Mouse (Mus musculus) urinary bladder, adult 2 months (tissue): Measurements from ENCODE around the gene Tfr2. TPM values are rescaled to one million over a fixed set of nuclear protein-coding genes. Genes with fewer than 3 reads are reported as not detected.
"Not testable (repeated sequence)": the region's sequence is repeated elsewhere in the genome, so short reads cannot be mapped to it uniquely, and the experiment has no call there.

Experiments
- DNase-seq: peaks from one replicate; pipeline ENCODE4 v3.0.0; 2022; ENCODE audit warnings: low spot score
- polyA plus RNA-seq: library from polyadenylated mRNA; depleted of rRNA; stranded (reverse); fragments of >200 nt; gene quantifications from 2 replicates; pipeline ENCODE4 v1.2.3, GENCODE M21; 2012

Gene Tfr2
- polyA plus RNA-seq, 1 experiment = 0.48 TPM

DNA sequence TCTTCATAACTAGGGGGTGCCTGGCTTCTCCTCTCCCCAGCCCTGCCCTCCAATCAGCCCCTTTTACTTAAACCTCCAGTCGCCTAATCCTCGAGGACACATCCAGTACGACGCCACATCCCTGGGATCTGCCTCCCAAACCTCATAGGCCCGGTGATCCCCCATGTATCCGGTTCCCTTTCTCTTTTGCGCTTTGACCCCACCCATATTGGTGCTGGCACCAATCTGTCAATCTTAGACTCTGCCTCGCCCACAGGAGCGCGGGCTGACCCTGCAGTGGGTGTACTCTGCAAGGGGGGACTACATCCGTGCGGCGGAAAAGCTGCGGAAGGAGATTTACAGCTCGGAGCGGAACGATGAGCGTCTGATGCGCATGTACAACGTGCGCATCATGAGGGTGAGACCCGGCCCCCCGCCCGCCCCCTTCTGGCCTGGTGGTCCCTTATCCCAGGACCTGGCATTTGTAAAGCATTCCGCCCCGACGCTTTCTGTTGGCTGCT, 14.1 kb downstream of the Tfr2 start:
- no peak for DNase-seq

DNA sequence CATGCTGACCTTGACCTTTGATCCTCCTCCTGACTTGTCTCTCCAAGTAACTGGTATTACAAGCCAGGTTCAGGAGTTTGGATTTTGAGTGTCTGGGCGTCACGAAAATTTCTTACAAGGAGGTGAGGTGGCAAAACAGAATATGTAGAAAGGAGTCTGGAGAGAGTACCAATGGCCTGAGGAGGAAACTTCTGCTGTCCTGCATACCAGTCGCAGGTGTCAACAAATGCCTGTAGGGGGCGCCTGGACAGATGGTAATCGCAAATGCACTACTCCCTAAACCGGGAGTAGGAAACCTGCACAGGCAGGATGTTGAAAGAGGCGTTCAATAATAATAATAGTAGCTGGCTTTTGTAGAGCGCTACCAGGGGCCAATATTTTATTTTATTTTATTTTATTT, 15.3 kb downstream of the Tfr2 start:
- no peak for DNase-seq

DNA sequence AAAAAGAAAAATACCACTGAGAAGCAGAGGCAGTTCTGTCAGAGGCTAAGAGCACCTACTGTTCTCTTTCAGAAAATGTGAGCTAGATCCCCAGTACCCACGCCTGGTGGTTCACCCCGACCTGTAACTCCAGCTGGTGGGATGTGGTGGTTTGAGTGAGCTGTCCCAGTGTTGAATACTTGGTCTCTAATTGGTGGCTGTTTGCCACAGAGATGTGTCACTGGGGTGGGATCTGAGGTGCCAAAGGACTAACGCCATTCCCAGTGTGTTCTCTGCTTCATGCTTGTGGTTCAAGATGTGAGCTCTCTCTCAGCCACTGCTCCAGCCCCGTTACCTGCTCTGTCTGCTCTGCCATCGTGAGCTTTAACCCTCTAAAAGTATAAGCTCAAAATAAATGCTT, 20.9 kb downstream of the Tfr2 start:
- DNase-seq = no peak

DNA sequence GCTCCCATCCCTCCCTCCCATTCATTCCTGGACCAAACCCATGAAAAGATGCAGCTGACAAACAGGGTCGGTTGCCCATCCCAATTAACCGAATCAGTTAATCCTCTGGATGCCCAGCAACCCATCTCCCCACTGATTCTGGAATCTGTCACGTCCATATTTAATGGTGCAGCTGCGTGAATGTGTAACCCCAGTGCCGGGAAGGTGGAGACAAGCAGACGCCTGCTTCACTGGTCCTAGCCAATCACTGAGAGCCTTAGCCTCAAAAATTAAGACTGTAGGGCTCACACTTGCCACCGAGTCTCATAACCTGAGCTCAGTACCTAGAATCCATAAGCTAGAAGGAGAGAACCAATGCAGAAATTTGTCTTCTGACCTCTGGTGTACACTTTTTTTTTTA, 26.3 kb downstream of the Tfr2 start:
- DNase-seq = no peak

DNA sequence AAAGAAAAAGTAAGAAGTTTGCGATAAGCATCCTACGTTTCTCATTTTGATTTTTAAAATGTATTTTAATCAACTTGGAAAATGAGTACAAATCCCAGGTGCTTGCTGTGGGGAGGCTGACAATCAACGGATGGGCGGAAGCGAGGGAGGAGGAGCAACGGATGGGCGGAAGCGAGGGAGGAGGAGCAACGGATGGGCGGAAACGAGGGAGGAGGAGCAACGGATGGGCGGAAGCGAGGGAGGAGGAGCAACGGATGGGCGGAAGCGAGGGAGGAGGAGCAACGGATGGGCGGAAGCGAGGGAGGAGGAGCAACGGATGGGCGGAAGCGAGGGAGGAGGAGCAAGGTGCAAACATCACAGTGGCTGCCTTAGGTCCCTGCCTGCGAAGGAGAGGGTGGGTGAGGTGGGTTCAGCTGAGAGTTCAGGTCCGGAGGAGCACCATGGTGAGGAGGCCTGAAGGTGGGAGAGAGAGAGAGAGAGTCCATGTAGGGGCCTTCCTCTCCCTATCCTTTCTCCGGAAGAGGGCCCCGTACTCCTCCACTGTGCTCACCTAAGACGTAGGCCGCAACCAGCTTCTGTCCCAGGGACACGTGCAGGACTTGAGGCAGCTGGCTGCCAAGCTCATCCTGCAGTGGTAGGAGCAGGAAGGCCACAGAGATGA, 27.1 kb downstream of the Tfr2 start:
- DNase-seq = no peak

DNA sequence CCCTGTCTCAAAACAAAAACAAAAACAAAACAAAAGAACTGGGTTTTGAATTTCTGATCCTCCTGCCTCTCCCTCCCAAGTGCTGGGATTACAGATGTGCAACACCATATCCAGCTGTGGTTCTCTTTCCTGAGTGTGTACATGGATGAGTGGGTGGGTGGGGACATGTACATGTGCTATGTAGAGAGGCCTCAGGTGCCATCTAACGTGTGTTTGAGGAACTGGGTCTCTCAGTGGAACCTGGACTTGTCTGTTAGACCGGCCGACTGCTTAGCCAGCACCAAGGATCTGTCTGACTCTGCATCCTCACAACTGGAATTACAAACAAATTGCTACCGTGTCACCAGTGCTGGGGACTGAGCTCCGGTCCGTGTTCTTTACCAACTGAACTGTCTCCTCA, 28.0 kb downstream of the Tfr2 start:
- DNase-seq = no peak

DNA sequence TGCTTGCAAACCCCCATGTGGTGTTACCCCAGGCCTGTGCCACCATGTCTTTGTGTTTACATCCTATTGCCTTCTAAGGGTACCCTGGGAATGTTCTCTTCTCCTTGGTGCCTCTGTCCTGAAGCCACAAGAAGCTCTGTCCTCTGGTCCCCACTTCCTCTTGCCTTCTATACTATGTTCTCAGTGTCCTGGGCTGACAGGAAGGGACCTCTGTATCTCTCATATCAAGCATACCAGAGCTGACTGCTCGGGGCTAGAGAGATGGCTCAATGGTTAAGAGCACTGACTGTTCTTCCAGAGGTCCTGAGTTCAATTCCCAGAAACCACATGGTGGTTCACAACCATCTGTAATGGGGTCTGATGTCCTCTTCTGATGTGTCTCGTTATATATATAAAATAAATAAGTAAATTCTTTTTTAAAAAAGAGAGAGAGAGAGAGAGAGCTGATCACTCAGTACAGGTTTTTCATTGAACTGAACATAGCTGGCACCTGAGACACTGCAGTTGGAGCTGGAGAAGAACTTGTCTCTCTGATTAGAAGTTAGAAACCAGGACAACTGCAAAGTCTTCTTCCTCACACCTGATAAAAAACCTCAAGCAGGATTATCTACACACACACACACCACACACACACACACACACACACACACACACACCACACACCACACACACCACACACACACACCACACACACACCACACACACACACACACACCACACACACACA, 28.6 kb downstream of the Tfr2 start:
- DNase-seq = no peak

DNA sequence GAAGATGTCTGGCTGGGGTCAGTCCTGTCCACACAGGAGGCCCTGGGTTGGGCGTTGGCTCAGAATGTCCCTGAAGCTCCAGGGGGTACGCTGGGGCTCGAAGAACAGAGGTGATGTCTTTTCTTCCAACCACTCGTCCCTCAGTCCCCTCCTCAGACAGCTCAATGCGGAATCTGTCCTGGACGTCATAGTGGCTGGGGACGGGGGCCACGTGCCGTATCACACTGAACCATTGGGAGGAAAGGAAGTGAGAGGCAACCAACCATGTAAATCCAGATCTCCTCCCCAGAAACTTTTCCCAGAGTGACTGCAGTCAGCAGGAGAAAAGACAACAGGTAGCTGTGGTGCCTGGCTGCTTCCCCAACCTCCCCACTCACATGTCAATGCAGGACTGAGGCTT, 30.0 kb downstream of the Tfr2 start:
- DNase-seq = no peak

DNA sequence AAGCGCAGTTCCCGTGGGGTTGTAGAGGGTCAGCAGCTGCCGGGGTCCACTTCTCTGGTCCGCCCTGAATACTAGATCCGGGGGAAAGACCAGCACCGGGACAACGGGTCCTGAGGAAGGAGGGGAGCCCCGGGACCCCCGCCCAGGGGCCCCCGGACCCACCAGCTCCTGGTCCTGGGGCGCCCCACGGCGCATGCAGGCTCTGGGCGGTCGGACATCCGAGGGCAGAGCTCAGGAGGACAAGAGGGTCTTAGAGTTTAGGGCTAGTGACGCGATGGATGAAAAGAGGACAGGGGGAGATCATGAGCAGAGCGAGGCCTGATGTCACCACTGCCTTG, 30.6 kb downstream of the Tfr2 start:
- DNase-seq = no peak

DNA sequence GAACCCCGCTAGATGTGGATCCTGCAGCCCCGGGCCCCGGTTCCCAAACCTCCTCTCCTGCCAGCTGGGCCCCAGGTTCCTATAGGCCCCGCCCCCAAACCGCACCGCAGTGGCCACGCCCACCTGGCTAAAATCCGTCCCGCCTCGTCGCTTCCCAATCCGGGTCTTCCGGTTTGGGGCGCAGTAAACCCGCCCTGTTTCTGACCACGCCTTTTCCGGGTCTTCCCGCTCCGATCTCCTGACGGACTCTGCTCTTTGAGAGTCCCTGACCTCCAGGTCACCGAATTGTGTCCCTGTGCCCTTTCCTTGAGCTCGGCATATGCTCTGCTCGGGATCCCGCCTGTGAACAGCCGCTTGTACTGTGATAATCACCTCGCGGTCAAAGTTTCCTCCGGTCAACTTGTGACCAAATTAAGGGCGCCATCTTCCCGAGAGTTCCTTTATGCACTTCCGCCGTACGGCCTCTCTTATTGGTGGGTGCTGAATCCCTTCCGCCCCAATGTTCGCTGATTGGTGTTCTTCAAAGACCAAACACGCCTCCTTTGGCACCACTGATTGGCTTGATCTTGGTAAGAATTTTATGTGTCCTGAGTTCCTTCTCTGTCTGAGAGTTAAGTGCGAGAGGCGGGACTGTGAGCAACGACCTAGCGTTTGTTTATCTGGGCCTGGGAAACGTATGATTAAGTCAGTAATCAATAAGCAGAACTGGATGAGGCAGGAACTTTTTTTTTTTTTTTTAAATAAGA, 31.2 kb downstream of the Tfr2 start, which contains the start of gene Mospd3:
Gene Mospd3, minus strand, starts transcription at position 440 of the 746 bp plus-strand sequence.
- DNase-seq = peak; percentile 94

DNA sequence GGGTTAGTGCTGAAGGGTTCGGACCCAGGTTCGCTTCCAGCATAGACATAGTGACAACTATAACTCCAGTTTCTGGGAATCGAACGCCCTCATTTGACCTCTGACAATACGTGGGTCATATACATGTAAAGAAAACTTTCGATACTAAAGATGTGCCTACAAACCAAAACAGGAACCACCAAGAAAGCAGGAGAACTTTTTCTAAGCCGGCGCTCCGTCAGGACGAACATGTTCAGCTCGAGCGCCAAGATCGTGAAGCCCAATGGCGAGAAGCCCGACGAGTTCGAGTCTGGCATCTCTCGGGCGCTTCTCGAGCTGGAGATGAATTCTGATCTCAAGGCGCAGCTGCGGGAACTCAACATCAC, 31.7 kb downstream of the Tfr2 start:
- DNase-seq = no peak

DNA sequence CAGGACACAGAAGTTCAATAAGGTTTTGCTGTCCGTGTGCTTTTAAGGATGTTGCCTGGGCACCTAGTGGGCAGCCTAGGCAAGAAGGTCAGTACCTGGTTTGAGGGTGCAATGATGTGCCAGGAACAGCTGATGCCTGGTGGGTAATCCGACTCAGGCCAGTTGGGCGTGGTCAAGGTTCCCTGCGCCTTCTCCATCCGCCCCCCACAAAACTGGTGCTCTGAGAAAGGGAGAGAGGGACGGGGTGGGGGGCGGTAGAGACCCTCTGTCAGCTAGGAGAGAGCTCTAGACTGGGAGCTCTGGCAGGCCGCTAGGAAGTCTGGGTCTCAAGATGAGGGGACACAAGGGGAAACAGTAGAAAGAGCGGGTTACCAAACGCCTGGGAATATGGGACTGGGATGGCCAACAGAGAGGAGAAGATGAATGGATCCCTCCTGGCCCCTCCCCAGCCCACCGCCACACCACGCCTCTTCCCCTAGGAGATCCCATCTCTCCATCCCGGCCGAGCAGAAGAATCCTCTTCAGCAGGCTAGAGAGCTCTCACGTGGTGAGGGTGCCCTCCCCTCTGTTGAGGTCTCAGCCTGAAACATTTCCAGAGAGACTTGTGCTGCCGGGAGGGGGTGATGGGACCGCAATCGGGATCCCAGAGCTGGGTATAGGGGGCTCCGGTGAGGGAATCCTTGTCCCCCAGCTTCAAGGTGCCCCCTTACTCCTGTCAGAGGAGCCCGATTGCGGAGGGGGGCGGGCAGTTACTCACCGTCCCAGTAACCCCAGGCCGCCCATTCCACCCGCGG, 38.4 kb downstream of the Tfr2 start:
- no peak for DNase-seq

DNA sequence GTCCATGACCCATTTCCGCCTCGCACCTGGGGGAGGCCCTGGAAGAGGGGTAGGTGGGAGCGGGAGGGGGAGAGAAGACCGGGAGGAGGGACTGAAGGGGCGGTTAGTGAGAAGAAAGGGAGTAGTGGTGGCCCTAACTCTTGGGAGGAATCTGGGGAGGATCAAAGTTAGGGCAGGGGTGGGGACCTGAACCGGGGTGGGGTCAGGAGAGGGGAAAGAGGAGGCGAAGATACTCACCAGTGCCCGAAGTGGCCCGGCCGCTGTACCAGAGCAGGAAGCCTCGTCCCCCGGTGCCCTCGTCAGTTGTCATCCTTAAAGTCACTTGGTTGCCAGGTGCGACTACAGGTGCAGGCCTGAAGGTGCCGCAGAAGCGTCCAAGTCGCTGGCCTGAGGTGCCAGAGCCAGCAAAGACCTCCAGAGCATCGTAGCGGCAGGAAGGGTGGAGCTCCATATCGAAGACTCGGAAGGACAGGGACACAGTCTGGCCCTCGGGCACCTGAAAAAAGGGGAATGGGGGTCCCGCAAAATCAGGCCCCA, 39.1 kb downstream of the Tfr2 start:
- no peak for DNase-seq

DNA sequence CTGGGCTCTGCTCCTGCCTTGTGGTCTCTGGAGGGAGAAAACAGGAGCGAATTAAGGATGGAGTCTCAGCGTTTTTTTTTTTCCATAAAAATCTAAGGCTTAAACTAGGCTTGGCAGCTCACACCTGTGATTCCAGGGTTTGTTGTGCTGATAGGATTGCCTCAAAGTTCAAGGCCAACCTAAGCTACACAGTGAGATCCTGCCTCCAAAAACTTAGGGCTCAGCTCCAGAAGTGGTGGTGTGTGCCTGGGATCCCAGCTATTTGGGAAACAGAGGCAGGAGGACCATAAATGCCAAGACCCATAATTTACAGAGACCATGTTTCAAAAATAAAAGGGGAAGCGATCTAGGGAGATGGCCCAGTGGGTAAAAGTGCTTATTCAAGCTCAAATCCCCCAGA, 39.7 kb downstream of the Tfr2 start:
- no peak for DNase-seq

DNA sequence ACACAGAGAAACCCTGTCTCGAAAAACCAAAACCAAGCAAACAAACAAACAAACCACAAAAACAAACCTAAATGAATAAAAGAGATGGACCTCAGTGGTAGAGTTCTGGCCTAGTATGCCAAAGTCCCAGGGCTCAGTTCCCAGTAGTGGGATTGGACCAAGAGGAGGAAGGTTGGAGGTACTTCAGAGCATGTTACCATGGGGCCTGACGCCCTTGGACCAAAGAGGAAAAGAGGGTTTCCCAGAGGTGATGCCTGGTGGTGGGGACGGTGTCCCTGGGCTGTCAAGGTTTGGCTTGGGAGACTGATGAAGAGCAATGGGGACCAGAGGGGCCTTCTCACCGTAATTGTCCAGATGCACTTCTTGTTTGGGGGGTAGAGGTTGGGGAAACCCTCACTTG, 40.4 kb downstream of the Tfr2 start:
- DNase-seq = no peak

DNA sequence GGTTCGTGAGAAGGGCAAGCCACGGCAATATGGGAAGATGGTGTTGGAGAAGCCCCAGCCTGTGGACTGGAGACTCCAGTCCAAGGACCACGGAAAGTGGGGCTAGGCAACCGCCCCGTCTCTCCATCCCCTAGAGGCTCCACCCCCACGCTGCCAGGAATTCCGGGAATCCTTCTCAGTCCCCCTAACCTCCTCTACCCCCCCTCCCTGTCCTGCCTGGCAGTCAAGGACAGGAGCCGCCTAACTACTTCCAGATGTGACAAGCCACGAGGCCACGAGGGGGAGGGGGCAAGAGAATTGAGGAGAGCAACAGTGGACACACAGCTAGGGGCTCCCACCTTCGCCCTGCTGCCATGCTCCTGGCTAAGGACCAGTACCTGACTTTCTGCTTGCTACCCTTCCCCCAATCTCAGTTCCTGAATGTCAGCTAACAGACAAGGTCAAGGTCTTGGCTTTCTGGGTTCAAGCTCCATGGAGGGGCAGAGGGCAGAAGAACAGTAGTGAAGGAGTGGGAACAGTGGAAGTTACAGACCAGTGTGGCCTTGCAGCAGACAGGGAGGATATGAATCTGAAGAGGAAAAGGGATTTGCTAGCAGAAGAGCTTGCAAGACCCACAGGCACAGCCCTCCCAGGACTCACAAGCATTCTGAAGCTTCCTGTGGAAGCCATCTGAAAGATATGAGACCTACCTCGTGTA, 41.1 kb downstream of the Tfr2 start:
- peak; percentile 33 for DNase-seq

DNA sequence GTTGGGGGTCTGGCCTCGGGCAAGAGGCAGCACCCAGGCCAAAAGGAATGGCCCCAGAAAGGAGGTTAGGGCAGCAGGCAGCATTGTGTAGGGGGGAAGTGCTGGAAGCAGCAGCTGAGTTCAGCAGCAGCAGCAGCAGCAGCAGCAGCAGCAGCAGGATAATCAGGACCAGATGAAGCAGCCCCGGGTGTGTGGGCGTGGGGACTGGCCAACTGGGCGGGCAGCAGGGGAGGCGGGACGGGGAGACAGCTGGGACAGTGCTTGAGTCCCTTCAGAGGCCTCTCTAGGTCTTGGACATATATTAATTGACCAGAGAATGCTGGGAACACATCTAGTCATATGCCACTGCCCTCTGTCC, 41.6 kb downstream of the Tfr2 start:
- DNase-seq = no peak

DNA sequence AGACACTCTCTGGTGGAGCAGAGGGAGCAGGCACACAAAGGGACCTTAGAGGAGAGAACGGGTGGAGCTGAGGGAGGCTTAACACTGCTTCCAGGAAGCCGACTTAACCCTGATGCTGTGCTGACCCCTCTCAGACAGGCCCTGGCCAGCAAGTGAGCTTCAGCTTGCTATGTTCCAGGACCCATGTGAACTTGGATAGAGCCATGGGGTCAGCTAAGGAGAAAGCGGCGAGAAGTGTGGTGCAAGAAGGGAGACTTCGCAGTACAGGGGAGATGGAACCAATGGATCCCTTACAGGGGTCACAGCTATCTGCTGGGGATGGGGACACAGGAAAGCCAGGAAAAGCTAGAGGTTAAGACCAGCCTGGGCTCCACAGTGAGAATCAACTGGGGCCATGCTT, 43.4 kb downstream of the Tfr2 start:
- no peak for DNase-seq

DNA sequence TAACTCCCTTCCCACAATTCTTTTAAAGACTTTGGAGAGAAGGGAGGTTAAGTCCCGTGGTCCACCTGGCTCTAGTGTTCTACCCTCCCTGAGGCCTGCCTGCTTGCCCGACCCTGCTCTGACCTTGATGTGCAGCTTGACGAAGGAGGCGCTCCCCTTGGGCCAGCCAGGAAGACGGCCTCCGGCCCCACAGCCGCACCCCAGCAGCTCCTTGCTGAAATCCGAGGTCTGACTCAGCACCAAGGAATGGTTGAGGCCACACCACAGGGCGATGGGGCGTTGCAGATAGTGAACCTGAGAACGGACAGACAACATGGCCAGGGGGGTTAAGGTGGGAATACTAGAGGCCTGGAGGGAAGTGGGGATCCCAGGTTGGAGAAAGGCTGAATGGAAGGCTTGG, 43.9 kb downstream of the Tfr2 start, which contains the start of gene Pcolce:
Gene Pcolce, minus strand, starts transcription at position 235 of the 400 bp plus-strand sequence.
- DNase-seq = peak; percentile 56

DNA sequence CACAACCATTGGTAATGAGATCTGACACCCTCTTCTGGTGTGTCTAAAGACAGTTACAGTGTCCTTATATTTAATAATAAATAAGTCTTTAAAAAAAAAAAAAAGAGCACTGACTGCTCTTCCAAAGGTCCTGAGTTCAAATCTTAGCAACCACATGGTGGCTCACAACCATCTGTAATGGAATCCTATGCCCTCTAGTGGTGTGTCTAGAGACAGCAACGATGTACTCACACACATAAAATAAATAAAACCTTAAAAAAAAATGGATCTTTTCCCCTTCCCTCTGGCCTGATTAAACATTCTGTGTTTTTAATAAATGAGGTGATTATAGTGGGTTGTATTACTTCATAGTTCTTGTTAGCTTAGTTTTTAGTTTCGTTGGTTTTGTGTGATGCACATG, 45.3 kb downstream of the Tfr2 start:
- DNase-seq = not testable (repeated sequence)

DNA sequence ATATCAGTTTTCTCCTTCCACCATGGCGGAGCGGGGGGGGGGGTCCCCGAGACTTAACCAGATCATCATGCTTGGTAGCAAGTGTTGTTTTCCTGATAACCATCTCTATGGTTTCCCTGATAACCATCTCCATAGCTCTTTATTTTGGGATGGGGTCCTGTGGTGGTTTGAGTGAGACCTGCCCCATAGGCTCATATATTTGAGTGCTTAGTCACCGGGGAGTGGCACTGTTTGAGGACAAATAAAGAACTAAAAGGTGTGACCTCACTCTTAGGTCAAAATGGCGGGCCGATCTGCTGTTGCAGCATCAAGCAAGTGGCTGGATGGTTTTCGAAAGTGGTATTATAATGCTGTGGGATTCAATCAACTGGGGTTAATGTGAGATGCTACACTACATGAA, 45.7 kb downstream of the Tfr2 start:
- no peak for DNase-seq
